Mouse (Mus musculus) embryonic facial prominence, embryonic 12.5 days (tissue): ENCODE data around the gene Tssk3. TPM values are rescaled to one million over a fixed set of nuclear protein-coding genes. Genes with fewer than 3 reads are reported as not detected.
"Not testable (repeated sequence)": the region's sequence is repeated elsewhere in the genome, so short reads cannot be mapped to it uniquely, and the experiment has no call there.

Source experiments
- ATAC-seq: fragments of 200-750 bp; cut with Nextera tagmentation; 2 replicates; pipeline ENCODE4 v1.8.0; 2017; ENCODE audit not compliant: insufficient number of reproducible peaks, insufficient read depth, low FRiP score, low TSS enrichment
- H3K27ac ChIP-seq: fragments of 300-500 bp; sonication (generic); 2 replicates; pipeline ENCODE4 v1.5.1; 2016; ENCODE audit warnings: mild to moderate bottlenecking
- H3K27me3 ChIP-seq: fragments of 300-500 bp; sonication (generic); 2 replicates; pipeline ENCODE4 v1.6.1; 2016; ENCODE audit warnings: mild to moderate bottlenecking, moderate library complexity
- H3K36me3 ChIP-seq: fragments of 300-500 bp; sonication (generic); 2 replicates; pipeline ENCODE4 v1.6.1; 2016; ENCODE audit warnings: mild to moderate bottlenecking
- H3K4me1 ChIP-seq: fragments of 300-500 bp; sonication (generic); 2 replicates; pipeline ENCODE4 v1.6.1; 2016
- H3K4me2 ChIP-seq: fragments of 300-500 bp; sonication (generic); replicated peaks from 2 replicates; pipeline ENCODE4 v1.6.1; 2016; ENCODE audit warnings: mild to moderate bottlenecking, moderate library complexity
- H3K4me3 ChIP-seq: fragments of 300-500 bp; sonication (generic); 2 replicates; pipeline ENCODE4 v1.5.1; 2016; ENCODE audit warnings: mild to moderate bottlenecking
- H3K9ac ChIP-seq: fragments of 300-500 bp; sonication (generic); 2 replicates; pipeline ENCODE4 v1.6.1; 2016; ENCODE audit warnings: mild to moderate bottlenecking, moderate library complexity
- H3K9me3 ChIP-seq: fragments of 300-500 bp; sonication (generic); 2 replicates; pipeline ENCODE4 v1.6.1; 2016; ENCODE audit warnings: mild to moderate bottlenecking, moderate library complexity
- WGBS: fragments of 180-500 bp; shearing (Covaris S2); methylation state at CpG from one replicate; pipeline ENCODE4 v1.1.7; 2016; 5-methylcytosine and 5-hydroxymethylcytosine counted together
- polyA plus RNA-seq: library from polyadenylated mRNA; unstranded; fragments of >200 nt; fragmentation: Nextera tagmentation; extraction: Ambion mirVana; gene quantifications from 2 replicates; pipeline ENCODE4 v1.2.1, GENCODE M21; 2016

Gene Tssk3
- polyA plus RNA-seq, 1 experiment from 2014 or later = not detected

DNA sequence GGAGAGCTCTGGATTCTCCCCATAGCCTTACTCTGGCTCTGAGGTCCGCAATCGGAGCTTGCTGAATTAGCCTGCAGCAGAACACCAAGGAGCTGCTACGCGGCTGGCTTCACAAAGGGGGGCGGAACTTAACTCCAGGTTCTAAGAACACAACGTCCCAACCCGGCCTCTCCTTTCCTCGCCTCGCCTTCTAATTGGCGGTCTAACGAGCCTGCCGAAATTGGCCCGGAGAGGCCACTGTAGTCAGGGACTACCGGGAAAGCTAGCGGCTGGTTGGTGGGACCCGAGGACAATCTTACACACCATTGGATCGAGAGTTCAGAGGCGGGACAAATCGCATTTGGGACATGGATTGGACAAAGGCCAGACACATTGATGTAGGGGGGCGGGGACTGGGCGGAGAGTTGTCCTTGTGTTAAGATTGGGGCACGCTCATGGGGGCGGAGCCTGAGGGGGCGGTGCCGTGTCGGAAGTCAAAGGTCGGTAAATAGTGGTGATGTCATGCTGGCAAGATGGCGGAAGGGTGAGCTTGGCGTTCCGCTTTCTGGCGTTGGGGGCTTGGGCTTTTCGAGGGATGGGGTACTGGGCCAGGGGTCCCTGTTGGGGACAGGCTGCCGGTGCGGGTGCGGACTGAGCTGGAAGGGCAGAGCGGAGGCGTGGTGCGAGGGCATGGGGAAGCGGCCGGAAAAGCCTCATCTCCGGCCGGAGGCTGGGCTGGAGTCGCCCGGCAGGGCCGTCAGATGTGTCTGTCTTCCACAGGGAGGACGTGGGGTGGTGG lies 29.4 kb downstream of the Tssk3 start, which contains the start of gene Bsdc1:
Bsdc1 (plus strand) TSS at position 399 of the 778 bp plus-strand sequence.
- peak within 1 kb of the TSS; percentile 66 for H3K4me3 ChIP-seq
- WGBS = under 1% methylated on average over 45 of the region's 46 CpGs
- H3K27me3 ChIP-seq = no peaks in the 10 kb centered on the region
- H3K27ac ChIP-seq = peak within 1 kb of the TSS; percentile 93
- H3K9me3 ChIP-seq = no peaks in the 10 kb centered on the region
- H3K4me2 ChIP-seq = peak within 1 kb of the TSS; percentile 68
- H3K4me1 ChIP-seq = peaks cover 10% of the 10 kb centered on the region
- peaks cover 23% of the 10 kb centered on the region for H3K36me3 ChIP-seq
- ATAC-seq = peak; percentile 99
- H3K9ac ChIP-seq = peak within 1 kb of the TSS; percentile 68

DNA sequence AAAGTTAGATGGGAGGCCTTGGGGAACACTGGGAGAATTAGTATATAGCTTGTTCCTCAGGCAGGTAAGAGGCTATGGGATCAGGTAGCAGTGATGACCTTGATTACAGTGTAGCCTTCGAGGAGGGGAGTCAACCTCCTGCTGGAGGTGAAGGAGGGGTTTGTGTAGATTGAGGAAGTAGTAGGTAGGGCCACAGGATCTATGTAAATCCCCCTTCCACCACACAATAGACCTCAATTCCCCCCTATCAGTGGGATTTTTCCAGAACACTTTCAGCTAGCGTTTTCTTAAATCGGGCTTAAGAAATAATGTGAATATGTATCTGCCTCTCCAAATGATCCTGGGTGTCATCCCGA lies 30.0 kb downstream of the Tssk3 start:
- no peak for ATAC-seq
- no peaks in the 10 kb centered on the region for H3K27me3 ChIP-seq
- H3K4me3 ChIP-seq = peak overlapping the region; percentile 44
- peaks cover 10% of the 10 kb centered on the region for H3K4me1 ChIP-seq
- H3K9ac ChIP-seq = peak overlapping the region; percentile 64
- WGBS = 2% methylated on average over 4 of the region's 4 CpGs
- peak overlapping the region; percentile 68 for H3K4me2 ChIP-seq
- H3K27ac ChIP-seq = peak overlapping the region; percentile 93
- peaks cover 17% of the 10 kb centered on the region for H3K36me3 ChIP-seq
- no peaks in the 10 kb centered on the region for H3K9me3 ChIP-seq

DNA sequence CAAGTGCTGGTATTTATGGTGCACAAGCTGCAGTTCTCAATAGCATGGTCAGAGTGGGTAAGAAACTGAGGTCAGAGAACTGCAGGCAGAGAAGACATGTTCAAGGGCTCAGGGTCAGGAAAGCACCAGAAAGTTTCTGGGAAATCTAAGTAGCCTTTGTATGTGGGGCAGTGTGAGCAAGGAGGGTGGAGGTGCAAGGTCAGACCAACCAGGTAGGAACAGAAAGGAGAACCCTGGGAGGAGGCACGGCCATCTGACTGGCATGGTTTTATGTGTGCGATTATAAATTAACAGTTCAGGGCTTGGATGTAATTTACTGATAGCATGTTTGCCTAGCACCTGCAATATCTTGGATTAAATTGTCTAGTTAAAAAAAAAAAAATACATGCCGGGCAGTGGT lies 31.1 kb downstream of the Tssk3 start:
- H3K9ac ChIP-seq = no peak overlapping the region
- H3K4me3 ChIP-seq = no peak overlapping the region
- peaks cover 7% of the 10 kb centered on the region; the same call in 1 of the 2 replicates for H3K36me3 ChIP-seq
- H3K9me3 ChIP-seq = no peaks in the 10 kb centered on the region
- H3K4me1 ChIP-seq = peaks cover 10% of the 10 kb centered on the region
- H3K27me3 ChIP-seq = no peaks in the 10 kb centered on the region
- WGBS = 90% methylated on average over 3 of the region's 3 CpGs
- ATAC-seq = no peak
- no peak overlapping the region for H3K4me2 ChIP-seq
- H3K27ac ChIP-seq = no peak overlapping the region

DNA sequence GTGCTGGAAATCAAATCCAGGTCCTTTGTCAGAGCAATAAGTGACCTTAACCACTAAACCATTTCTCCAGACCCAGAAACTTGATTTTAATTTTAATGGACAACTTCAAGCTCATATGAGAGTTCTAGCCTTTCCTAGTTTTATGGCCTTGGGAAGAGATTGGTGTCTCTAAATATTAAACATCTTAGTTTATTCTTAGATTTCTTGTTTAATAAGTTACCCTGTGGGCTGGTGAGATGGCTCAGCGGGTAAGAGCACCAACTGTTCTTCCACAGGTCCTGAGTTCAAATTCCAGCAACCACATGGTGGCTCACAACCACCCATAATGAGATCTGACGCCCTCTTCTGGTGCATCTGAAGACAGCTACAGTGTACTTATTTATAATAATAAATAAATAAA lies 33.5 kb downstream of the Tssk3 start:
- not testable (repeated sequence) for H3K4me2 ChIP-seq, H3K4me1 ChIP-seq, H3K4me3 ChIP-seq, H3K27ac ChIP-seq, ATAC-seq, H3K27me3 ChIP-seq, H3K9me3 ChIP-seq, H3K36me3 ChIP-seq, H3K9ac ChIP-seq
- 68% methylated on average over 2 of the region's 2 CpGs for WGBS

DNA sequence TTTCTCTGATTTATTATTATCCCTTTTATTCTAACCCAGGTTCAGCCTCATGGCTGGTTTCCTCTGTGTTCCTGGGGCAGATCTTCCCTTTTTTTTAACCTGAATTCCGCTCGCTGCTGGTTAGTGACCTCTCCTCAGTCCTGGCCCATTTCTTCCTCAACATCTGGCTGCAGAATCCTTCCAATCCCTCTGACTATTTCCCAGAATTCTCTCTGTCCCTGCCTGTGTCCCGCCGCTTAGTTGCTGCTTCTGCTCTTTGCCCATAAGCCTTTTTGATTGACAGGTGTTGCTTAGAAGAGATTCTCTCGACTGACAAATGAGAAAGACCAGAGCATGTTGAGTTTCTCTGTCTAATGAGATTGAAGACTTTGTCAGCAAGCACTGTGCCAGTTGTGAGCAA lies 34.7 kb downstream of the Tssk3 start:
- no peak overlapping the region for H3K27ac ChIP-seq
- WGBS = 50% methylated on average over 5 of the region's 5 CpGs
- ATAC-seq = no peak
- no peaks in the 10 kb centered on the region for H3K36me3 ChIP-seq
- no peak overlapping the region for H3K9ac ChIP-seq
- 0 out of 2 replicates have a peak, but pooled peaks cover 3% of the 10 kb centered on the region for H3K4me1 ChIP-seq
- no peaks in the 10 kb centered on the region for H3K27me3 ChIP-seq
- H3K4me3 ChIP-seq = no peak overlapping the region
- no peaks in the 10 kb centered on the region for H3K9me3 ChIP-seq
- no peak overlapping the region for H3K4me2 ChIP-seq

DNA sequence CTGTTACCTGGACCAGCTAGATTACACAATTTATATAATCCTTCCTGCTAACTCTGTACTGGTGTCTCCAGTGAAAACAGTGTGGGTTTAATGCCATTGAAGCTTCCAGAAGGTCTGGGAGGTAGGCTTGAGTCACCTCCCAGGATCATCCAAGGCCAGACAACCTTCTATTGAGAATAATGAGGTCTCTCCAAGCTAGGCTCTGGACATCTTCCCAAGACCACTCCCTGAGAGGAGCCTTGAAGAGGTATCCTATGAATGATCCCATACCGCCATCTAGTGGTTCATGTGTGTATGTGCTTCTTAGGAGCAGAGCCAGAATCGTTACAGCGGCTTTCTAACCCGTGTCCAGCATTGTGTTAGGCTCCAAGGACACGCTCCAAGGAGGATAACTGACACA lies 35.6 kb downstream of the Tssk3 start:
- Histone ChIP-seq H3K27me3 (no peaks in the 10 kb centered on the region), H3K9ac (no peak overlapping the region), H3K4me2 (no peak overlapping the region), H3K36me3 (no peaks in the 10 kb centered on the region), H3K4me1 (no peaks in the 10 kb centered on the region), H3K27ac (no peak overlapping the region), H3K9me3 (no peaks in the 10 kb centered on the region), H3K4me3 (no peak overlapping the region)
- no peak for ATAC-seq
- 4% methylated on average over 5 of the region's 5 CpGs for WGBS

DNA sequence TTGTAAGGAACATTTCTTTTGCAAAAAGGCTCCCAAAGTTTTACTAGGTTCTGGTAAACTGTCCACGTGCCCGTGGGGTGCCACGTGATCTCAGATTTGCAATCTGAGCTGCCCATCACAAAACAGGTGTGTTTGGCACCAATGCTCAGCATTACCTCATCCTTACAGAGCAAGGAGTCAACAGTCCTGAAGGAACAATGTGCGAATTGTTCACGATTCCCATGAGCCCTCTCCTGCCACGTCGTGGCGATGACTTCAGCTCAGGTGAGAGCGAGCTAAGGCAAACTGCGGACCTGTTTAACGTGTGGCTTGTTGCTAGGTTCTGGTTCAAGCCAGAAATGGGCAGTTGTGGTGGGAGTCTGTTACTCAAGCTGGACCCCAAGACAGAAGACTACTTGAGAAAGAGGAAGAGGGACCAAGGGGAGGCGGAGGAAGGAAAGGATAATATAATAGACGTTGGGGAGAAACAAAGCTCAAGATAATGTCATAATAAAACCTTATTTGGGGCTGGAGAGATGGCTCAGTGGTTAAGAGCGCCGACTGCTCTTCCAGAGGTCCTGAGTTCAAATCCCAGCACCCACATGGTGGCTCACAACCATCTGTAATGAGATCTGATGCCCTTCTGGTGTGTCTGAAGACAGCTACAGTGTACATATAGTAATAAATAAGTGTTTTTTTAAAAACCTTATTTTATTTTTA lies 39.2 kb downstream of the Tssk3 start:
- Histone ChIP-seq H3K4me2 (no peak overlapping the region), H3K4me3 (no peak overlapping the region), H3K36me3 (no peaks in the 10 kb centered on the region), H3K27me3 (no peaks in the 10 kb centered on the region), H3K4me1 (no peaks in the 10 kb centered on the region), H3K9me3 (no peaks in the 10 kb centered on the region), H3K9ac (no peak overlapping the region), H3K27ac (no peak overlapping the region)
- ATAC-seq = no peak
- WGBS = 82% methylated on average over 15 of the region's 15 CpGs

DNA sequence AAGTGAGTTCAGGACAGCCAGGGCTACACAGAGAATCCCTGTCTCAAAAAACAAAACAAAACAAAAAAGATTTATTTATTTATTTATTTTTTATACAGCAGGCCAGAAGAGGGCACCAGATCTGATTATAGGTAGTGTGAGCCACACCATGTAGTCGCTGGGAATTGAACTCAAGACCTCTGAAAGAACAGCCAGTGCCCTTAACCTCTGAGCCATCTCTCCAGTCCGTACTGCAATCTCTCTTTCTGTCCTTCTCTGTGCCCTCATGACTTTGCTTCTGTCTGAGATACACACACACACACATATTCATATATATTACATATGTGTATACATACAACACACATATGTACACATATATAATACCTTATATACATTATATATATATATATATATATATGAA lies 40.0 kb downstream of the Tssk3 start:
- Histone ChIP-seq H3K27ac (no peak overlapping the region), H3K4me1 (no peaks in the 10 kb centered on the region), H3K9me3 (no peaks in the 10 kb centered on the region), H3K4me2 (no peak overlapping the region), H3K9ac (no peak overlapping the region), H3K36me3 (no peaks in the 10 kb centered on the region), H3K27me3 (no peaks in the 10 kb centered on the region), H3K4me3 (no peak overlapping the region)
- no peak for ATAC-seq
- WGBS = 85% methylated on average over 2 of the region's 2 CpGs

DNA sequence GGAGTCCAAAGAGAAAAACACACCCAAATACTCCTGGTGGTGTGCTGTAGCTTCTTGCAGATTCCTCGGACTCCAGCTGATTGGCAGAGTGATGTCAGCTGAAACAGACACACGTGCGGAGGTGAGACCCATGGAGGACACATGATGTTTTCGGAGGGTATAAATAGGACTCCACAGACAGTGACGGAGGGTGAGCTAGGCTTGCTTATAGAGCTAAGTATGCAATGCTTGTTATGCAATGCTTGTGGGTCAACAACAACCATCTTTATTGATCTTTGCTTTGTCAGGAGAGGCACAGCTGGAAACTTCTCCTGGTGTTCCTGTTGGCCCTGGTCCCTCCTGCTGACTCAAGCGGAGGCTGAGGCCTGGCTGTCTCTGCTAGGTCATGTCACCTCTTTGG lies 42.1 kb downstream of the Tssk3 start:
- no peak overlapping the region for H3K9ac ChIP-seq
- H3K36me3 ChIP-seq = no peaks in the 10 kb centered on the region
- ATAC-seq = no peak
- H3K4me3 ChIP-seq = no peak overlapping the region
- H3K27ac ChIP-seq = no peak overlapping the region
- H3K9me3 ChIP-seq = no peaks in the 10 kb centered on the region
- no peaks in the 10 kb centered on the region for H3K4me1 ChIP-seq
- no peaks in the 10 kb centered on the region for H3K27me3 ChIP-seq
- no peak overlapping the region for H3K4me2 ChIP-seq
- WGBS = 86% methylated on average over 6 of the region's 6 CpGs

DNA sequence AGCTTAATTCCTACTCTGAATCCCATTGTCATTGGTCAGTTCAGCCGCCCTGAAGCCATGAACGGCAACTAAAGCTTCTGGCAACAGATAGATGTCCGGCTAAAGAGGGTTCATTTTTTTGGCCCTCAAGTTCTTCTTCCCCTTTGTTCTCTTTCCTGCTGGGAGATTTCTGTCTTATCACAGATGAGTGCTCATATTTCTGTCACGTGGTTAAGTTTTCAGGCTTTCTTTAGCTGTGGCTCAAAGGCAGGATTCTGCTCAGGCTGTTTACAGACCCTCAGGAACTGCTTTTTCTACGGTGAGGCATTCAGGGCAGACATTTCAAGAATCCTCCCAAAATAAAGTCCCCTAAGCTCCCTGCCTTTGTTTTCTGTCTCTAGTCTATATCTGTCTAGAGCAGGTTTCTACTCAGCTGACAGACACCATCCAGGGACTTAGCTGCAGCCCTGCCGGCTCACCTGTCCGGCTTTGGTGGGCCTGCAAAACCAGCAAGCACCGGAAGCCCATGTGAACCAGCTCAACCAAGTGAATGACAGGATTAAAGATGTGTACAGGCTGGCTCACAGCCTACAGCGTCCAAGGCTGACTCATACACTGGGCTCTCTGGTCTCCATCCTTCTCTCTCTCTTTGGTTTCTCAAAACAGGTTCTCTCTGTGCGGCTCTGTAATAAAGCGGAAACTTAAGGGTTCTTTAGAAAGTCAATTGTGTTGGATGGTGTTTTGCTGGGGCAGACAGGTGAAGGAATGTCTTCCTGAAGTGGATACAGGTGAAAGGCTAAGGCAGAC lies 42.9 kb downstream of the Tssk3 start:
- WGBS = 80% methylated on average over 11 of the region's 11 CpGs
- H3K4me1 ChIP-seq = no peaks in the 10 kb centered on the region
- H3K27ac ChIP-seq = no peak overlapping the region
- H3K4me3 ChIP-seq = no peak overlapping the region
- H3K27me3 ChIP-seq = 0 out of 2 replicates have a peak, but pooled peaks cover under 1% of the 10 kb centered on the region
- H3K9me3 ChIP-seq = no peaks in the 10 kb centered on the region
- H3K9ac ChIP-seq = no peak overlapping the region
- no peaks in the 10 kb centered on the region for H3K36me3 ChIP-seq
- no peak overlapping the region for H3K4me2 ChIP-seq
- no peak for ATAC-seq

DNA sequence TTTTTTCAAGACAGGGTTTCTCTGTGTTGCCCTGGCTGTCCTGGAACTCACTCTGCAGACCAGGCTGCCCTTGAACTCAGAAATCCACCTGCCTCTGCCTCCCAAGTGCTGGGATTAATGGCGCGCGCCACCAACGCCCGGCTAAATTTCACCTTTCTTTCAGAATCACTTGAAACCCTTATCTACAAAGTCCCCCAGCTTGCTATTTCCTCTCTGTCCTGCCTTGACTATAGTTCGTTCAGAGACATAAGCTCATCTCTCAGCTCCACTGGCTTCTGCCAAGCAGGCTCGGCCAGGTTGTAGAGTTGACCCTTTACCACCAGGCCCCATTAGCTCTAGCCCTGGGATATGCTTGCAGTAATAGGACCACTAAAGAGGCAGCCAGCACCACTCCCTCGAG lies 43.5 kb downstream of the Tssk3 start:
- 78% methylated on average over 8 of the region's 8 CpGs for WGBS
- no peak for ATAC-seq

More for the DNA sequence above, 43.5 kb downstream of the Tssk3 start:
- Histone ChIP-seq H3K4me1 (no peaks in the 10 kb centered on the region), H3K4me3 (no peak overlapping the region), H3K4me2 (no peak overlapping the region), H3K9ac (no peak overlapping the region), H3K9me3 (no peaks in the 10 kb centered on the region), H3K27ac (no peak overlapping the region), H3K27me3 (peaks cover 6% of the 10 kb centered on the region; the same call in 1 of the 2 replicates), H3K36me3 (no peaks in the 10 kb centered on the region)
